Mouse (Mus musculus) heart, postnatal 4 days (tissue): ENCODE measurements around the gene Gm45521. TPM values are rescaled to one million over a fixed set of nuclear protein-coding genes. Genes with fewer than 3 reads are reported as not detected.
A peak's percentile ranks its signal among the peaks of the same experiment; 100 is the strongest.
"Not testable (repeated sequence)": the region's sequence is repeated elsewhere in the genome, so short reads cannot be mapped to it uniquely, and the experiment has no call there.

Experiments used
- DNase-seq: peaks from one replicate; pipeline ENCODE4 v3.0.0; 2021
- total RNA-seq, 2 experiments: library from RNA; stranded (reverse); gene quantifications; 2 replicates each; pipeline ENCODE4 v1.2.3; 2021

Gene Gm45521
- total RNA-seq, 2 experiments from 2014 or later, result not detected

- no peak for DNase-seq
Observed at GRCm38 (mm10) chr14:8000247-8000646, 43.2 kb downstream of the Gm45521 start.

GRCm38 (mm10) chr14:8000831-8001685 is 44.0 kb downstream of the Gm45521 start:
- DNase-seq, result no peak

- DNase-seq, result peak; percentile 88
Observed at GRCm38 (mm10) chr14:8002432-8003092, 45.5 kb downstream of the Gm45521 start, which contains the start of gene Abhd6. Gene Abhd6, plus strand, starts transcription at chr14:8002902.

GRCm38 (mm10) chr14:8003093-8003670 is 46.1 kb downstream of the Gm45521 start:
- peak; percentile 58 for DNase-seq

GRCm38 (mm10) chr14:8003727-8004670 is 46.9 kb downstream of the Gm45521 start:
- no peak for DNase-seq

GRCm38 (mm10) chr14:8006061-8006460 is 49.0 kb downstream of the Gm45521 start:
- not testable (repeated sequence) for DNase-seq

- no peak for DNase-seq
Observed at GRCm38 (mm10) chr14:8007084-8007483, 50.0 kb downstream of the Gm45521 start.

- DNase-seq, result no peak
Observed at GRCm38 (mm10) chr14:8007486-8007885, 50.4 kb downstream of the Gm45521 start.

- DNase-seq, result no peak
Observed at GRCm38 (mm10) chr14:8007923-8008322, 50.8 kb downstream of the Gm45521 start.

Other genes starting within 250 kb of the Gm45521 start
- not detected for gene Gm26661, start 165.7 kb upstream of the Gm45521 start, total RNA-seq
- gene Flnb, start 139.3 kb upstream of the Gm45521 start, total RNA-seq, result 10 to 100 TPM; 42.8 to 47.3 TPM
- gene Dnase1l3, start 37.3 kb downstream of the Gm45521 start, total RNA-seq, result not detected
- gene Abhd6, start 45.6 kb downstream of the Gm45521 start, total RNA-seq, result 1 to 10 TPM; 5.1 to 5.8 TPM
- gene Rpp14, start 123.1 kb downstream of the Gm45521 start, total RNA-seq, result 10 to 100 TPM; 21.9 to 22.3 TPM
- gene Pxk, start 140.9 kb downstream of the Gm45521 start, total RNA-seq, result 10 to 100 TPM; 20.9 to 21.0 TPM
- 100 to 1,000 TPM; 617 to 634 TPM for gene Pdhb, start 215.7 kb downstream of the Gm45521 start, total RNA-seq